Mouse (Mus musculus) 3T3-L1 (cell line): ENCODE results near the gene Nckap5.
A peak's percentile ranks its signal among the peaks of the same experiment; 100 is the strongest.

ENCODE experiments used
- DNase-seq: peaks from one replicate; pipeline ENCODE4 v3.0.0-alpha.2; 2015; ENCODE audit warnings: low read depth, low spot score

Gene Nckap5

DNA sequence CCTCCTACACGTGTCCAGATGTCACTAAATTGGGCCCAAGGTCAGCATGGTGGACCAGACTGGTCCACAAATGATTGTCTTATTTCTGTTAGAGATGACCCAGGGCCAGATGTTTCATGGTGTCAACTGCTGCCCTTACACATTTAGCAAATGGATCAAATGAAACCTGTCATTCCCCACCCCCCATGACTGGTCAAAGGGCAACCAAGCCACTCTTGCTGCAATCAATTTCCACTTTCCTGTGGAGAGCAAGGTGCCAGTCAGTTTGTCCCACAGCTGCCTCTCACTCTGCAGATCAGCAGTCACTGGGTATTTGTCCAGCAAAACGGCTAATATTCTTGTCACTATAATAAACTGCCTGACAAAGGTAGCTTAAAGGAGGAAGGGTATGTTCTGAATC, 463.9 kb downstream of the Nckap5 start:
- no peak for DNase-seq

DNA sequence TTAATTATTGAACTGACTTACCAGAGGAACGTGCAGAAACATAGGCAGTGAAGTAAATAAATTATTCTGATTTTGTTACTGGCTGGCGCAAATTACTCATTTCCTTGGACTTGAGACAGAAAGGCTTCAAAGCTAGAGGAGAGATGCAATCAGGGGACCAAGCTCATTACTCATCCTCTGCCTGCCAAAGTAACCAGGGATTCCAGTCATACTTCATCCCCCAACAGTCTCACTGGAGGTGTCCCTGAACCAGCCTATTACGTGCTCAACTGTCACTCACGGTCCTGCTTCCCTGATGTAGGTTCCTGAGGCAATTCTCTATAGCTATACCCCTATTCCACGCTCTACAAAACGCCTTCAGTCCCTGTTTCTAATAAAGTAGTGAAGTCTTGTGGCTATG, 466.0 kb downstream of the Nckap5 start:
- peak; percentile 2 for DNase-seq

DNA sequence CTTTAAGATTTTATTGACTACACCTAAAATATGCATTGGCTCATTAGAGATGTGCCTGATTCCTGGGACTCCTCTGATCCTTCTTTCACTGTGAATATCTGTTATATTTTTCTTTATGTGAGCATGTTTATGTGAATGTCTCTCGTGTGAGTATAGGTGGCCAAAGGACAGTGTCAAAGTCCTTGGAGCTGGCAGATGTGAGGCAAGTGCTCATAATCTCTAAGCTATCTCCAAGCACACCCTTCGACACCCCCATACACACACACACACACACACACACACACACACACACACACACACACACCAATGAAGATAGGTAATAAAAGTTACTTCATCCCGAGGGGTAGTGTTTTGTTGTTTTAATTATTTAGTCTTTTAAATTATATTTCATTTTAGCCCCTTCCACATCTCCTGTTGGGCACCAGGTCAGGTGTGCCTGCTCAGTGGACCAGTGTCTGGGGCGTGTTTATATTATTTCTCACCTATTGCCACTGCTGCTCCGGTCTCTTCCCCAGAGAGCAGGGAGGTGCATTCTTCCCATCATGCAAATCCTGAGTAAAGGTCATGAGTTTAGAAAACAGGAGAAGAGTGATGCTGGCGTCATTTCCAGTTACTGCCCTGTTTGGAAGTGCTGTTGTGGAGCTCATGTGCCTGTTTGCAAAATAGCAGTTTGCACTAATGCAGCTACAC, 469.9 kb downstream of the Nckap5 start:
- DNase-seq = no peak

DNA sequence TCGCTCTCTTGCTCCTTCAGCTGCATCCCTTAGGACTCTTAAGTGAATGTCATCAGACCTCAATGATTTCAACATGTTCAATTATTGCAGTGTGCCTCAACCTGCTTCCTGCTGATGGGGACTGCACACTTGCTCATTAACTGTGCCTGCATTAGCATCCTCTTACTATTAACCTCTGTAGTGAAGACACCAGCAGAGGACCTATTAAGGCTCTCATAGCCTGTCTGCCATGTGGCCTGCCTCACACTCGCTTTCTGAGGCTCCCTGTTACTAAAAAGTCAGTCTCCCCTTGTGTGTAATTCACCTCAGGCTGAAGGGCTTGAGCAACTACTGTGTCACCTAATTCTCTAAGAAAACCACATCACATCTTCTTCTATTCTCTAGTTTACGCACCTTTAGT, 470.5 kb downstream of the Nckap5 start:
- DNase-seq = no peak

DNA sequence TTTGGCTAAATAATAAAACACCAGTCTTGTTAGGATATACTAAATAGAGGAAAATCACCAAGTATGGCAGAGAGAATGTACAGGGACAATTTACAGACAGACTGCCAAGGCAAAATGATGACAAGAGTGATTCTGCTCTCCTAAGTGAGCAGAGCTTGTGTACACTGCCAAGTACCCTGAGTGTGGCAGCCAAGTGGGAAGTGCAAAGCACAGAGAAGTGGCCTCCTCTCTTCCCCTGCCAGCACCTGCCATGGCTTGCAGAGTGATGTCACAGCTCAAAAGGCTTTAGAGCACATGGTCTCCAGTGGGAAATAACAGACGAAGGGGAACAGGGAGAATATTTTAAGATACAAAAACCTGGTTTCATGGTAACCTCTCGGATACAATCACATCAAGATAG, 488.8 kb downstream of the Nckap5 start:
- DNase-seq = no peak

DNA sequence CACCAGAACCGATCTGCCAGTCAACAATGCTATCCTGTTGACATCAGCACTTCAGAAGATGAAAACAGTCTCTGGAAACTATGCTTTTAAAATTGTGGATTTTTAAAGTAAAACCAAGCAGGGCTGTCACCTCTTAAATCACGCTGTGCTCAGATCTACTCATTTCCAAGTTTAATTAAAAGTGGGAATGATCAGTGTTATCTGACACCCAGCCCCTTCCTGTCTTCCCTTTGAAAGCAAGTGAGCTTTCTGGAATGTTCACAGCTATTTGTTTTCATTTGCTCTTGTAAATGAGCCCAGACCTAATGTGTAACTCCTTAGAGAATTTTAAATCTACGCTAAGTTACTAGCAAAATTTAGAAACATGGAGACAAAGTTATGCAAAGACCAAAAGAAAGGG, 491.3 kb downstream of the Nckap5 start:
- no peak for DNase-seq

DNA sequence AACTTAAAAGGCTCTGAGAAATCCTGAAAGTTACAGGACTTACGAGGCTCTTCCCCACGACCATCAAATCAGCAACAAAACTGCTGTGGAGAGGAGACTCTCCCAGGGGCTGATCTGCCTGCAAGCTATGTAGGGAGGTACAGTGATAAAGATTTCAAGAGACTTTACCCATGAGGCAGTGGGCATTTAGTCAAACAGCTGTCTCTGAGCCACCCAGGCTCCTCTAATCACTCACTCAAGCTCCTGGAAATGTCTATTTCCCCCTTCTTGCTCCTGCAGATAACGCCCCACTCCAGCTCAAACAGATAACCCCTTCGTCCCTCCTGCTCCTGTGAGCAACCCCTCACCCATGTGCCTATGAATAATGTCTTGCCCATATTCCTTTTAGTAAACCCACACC, 496.4 kb downstream of the Nckap5 start:
- DNase-seq = no peak

DNA sequence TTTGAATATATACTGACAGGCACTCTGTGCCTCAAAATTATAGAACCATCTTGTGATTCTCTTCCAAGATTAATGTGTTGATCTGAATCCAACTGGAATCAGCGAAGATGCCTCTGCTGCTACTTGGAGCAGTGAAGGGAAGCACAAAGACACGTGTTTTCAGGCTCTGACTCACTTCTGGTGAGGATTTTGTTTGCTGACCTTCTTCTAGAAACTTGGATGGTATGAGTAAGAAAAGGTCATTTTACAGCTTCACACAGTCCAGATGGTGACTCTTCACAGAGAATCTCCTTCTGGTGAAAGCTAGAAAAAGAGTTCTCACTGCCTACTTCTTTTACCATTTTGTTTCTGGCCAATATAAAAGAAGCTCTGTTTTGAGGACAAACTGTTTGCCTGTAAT, 498.6 kb downstream of the Nckap5 start:
- DNase-seq = peak; percentile 45

DNA sequence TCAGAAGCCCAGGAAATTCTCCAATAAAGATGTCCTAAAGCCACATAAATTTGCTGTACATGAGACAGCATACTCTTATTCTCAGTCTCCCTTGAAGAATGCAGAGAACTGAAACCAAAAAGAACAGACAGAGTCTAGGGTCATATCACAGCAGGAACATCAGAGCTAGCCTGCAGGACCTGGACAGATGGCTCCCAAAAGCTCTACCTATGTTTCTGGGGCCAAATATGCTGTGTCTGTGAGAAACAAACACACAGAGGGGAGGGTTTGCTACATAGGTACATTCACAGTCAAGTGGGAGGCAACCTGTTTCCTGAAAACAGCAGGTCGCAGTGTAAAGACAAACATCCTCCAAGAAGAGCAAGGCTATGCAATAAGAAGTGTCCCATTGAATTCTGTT, 509.9 kb downstream of the Nckap5 start:
- no peak for DNase-seq

DNA sequence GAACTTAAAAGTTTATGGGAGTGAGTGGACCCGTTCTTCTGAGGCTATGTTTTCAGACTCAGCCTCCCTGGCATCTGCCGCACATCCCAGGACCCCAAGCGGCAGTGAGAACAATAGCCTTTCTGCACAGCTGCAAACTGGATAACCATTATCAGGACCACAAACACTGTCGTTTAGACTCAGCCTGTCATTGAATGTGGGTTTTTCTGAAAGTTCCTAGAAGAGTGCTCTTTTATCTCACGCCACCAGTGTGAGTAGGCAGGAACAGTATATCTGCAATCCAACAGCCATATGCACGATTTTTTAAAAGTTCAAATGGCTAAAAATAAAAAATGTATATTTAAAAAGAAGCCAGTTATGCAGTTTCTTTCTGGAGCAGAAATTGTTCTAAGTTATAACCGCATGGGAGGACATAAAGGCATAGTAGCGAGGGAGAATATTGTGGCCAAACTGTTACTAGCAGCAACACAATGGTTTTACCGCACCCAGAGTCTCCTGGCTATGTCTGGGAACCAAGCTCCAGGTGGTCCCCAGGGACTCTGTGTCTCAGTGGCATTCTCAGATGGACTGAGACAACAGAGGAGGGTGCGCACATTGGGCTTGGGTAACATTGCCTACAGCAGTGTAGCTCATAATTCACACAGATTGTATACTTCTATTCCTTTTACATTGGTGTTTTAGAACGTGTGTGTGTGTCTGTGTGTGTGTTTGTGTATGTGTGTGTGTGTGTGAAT, 512.6 kb downstream of the Nckap5 start:
- no peak for DNase-seq

DNA sequence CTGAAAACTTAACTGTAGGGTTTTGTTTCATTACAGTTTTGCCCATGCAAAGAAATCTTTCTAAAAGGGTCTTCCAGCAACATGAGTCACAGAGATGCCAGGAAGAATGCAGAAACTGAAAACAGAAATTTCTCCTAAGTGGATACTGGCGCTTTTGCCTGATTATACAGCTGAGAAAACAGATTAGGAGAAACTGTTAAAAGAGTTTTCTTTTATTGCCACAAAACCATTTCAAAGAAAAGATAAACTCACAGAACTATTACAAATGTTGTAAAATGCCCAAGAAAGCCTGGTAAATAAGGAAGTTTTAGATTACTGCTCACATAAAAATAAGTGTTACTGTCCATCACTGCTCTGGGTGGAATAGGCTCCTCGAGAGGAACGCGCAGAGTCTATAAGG, 513.3 kb downstream of the Nckap5 start:
- DNase-seq = no peak

DNA sequence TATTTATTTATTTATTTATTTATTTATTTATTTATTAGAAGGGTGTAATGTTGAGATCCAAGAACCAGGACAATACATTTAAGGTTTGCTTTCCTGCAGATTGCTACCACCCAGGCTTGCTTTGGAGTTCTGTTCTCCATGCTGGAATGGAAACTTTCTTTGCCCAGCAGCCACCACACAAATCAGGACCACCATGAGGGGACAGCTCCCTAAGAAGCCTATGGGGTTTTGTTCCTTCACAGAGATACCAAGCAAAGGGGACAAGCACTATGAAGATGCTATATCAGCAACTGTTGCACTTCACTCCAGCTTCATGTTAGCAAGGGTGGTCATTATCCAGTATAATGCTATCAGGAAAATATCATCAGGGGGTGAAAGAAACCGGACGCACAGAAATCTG, 513.7 kb downstream of the Nckap5 start:
- DNase-seq = peak; percentile 12

DNA sequence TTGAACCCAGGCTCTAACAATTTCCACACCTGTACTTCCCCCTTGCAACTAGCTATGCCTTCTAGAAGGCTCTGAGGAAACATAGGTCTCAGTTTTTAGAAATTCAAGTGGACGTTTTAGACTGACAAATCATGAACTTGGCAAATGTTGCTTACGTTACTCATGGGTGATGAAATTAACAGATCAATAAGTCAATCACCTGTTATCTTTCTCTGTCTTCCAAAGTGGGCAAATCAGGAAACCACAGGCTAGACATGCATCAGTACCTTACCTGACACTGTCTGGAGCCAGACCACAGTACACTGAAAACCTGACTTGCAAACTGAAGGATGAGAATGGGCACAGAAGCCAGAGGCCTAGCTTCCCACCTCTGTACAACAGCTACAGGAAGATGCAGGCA, 529.5 kb downstream of the Nckap5 start:
- no peak for DNase-seq

DNA sequence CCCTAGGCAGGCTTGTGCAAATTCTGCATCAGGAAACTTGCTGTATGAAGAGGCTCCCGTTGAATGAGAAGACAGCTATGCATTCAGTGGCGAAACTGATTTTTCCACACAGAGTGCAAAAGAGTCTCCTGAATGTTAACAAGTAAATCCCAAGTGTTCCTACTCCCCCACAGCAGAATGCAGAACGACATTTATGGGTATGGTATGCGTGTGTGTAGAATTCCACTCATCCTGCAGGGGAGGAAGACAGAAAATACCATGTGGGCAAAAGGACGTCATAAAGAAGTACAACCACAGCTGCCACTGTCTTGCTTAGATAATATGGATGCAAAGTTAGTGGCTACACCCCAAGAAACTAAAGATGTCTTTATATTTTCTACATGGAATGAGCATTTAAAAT, 565.7 kb downstream of the Nckap5 start:
- no peak for DNase-seq

DNA sequence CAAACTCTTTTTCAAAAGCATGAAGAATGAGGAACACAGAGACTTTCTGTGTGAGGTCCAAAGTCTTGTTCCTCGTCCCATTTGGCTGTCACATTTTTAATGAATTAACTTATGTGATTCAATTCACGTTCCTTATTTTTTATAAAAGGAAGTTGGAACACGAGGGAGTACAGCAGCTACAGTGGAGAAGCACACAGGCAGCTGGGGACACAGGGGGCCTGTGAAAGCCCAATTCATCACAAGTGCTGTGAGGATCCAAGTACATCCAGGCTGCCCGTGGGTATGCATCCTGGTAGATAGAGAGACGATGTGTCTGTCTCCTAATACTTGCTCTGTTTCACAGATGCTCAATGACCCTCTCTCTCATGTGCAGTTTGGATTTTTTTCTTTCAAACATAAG, 576.2 kb downstream of the Nckap5 start:
- no peak for DNase-seq

DNA sequence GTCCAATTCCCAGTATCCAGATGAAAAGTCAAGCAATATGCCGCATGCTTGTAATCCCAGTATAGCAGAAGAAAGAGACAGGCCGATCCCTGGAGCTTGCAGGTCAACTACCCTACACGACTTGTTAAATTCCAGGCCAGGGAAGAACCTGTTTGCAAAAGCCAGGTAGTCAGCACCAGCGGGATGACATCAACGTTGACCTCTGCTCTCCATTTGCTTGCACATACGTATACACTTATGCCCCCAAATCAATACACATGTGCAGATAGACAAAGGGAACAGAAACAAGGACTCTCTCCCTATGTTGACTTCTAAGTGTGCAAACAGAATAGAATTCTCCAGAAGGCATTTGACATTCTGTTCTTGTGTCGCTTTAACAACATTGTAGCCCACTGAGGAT, 576.7 kb downstream of the Nckap5 start:
- DNase-seq = no peak

DNA sequence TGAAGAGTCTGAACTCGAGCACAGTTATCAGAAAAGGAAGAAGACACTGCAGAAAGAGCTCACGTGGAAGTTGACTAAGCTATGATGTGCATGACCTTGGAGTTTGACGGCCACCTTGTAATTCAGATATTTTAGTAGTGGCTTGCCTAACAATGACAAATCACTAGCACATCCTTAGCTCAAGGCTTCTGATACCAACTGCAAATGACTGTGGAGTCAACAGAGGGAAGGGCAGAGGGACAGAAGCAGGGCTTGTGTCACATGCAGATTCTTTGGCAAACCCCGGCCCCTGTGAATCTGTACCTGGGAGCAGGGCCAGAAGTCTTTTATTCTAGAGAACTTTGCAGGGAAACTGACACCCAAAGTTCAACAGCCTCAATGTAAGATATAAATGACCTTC, 597.4 kb downstream of the Nckap5 start:
- DNase-seq = no peak

DNA sequence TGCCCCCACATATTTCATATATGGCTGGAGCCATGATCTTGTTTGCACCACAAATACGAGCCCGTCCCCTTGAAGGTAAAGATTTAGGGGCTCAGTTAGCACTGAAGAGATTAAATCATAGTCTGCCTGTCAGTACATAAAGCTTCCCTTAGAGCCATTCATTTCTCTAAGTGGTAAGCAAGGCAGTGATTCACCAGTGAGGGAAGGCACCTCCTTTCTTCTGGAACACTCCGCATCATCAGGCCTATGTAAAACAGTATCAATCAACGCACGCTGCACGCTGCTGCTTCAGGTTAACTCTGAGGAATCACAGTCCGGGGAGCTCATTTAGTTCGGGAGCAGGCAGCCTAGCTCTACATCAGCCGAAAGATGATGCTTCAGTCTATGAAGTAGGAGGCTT, 599.4 kb downstream of the Nckap5 start:
- no peak for DNase-seq

DNA sequence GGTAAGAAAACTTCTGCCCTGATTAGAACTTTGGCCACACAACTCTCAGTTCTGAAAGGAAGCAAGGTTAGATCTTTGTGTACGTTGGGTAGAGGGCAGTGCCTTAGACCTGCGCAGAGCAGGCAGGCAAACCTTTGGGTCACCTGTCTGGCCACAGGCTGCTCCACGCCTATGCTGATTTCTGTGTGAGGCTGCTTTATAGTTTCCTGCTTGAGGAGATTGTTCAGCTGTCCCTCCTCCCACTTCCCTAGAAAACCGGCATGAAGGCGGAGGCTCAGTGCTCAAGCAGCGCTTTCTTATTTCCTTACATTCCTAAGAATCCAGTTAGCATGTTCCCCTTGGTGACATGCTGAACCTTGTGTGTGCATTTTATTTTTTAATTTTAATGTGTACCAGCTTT, 620.4 kb downstream of the Nckap5 start:
- no peak for DNase-seq

DNA sequence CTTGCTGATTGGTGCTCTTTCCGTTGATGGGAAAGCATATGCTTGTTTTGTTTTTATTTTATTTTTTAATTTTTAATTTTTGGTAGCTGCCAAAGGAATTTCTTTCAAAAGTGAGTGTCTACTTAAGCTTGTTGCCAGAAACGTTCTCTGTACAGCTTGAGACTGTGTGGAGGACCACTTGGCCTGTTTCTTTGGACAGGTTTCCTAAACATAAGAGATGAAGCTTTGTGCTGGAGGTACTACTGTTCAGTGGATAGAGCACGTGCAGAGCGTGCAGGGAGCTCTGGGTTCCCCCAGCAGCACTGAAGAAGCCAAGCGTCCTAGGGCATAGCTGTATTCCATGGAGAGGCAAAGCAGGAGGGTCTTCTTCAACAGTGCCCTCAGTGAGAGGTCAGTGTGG, 620.9 kb downstream of the Nckap5 start:
- no peak for DNase-seq

DNA sequence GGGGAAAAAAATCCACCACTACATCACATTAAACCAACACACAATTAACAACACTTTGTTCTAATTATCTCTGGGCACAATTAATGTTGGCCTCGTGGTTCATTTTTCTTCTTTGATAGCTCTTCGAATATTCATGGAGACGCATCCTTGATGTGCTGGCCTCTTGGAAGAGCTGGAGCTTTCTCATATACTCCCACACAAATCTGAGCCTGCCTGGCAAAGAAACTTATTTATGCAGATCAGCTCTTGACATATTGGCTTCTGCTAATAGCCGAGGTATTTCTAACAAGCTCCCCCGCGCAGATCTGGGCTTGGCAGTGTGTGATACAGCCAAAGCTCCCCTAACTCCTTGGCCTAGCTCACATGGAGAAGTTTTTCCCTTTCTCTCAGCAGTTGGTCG, 621.5 kb downstream of the Nckap5 start:
- no peak for DNase-seq

DNA sequence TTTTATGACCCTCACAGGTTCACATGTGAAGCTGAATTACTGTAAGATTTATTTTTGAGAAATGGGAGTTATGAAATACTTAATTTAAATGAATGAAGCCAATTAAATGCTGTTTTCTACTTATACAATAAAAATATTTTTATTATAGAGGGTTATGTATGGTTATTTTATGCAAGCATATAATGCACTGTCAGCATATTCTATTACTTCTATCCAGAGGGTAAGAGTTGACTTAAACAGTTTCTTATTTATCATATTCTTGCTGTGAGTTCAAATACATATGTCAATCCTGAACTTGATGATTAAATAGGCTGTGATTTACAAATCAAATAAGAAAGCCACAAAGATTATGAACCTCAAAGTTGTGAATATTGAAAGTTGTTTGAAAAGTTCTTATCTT, 633.7 kb downstream of the Nckap5 start:
- no peak for DNase-seq

DNA sequence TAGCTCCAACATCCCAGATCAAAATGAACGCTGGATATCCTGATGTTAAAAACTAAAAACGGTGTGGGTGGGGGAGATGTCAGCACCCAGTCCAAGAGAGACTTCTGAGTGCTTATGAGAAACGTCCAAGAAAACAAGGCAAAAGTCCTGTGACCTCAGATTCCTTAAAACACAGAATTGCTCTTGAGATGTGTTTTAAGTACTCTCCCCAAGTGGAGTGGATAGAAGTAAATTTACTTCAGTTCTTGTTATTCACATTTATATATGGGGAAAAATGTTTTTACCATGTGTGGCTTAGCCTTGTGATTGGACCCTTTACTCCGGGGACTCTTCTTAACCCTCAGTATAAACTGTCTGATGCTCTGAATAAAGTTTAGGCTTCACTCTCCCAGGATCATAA, 640.2 kb downstream of the Nckap5 start:
- no peak for DNase-seq

DNA sequence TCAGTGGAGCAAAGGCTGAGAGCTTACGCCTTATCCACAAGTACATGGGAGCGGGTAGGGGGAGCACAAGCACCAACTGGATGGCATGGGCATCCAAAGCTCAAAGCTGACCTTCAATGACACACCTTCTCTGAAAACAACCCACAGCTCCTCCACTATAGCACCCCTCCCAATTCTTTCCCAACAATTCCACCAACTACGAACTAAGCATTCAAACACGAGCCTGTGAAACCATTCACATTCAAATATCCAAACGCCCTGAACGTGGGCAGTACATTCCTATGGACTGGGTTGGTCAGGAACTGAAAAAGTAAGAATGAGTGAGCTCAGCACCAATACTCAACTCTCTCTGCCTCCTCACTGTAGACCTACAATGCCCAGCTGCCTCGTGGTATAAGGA, 646.8 kb downstream of the Nckap5 start:
- no peak for DNase-seq
